In the genomic region with DNA sequence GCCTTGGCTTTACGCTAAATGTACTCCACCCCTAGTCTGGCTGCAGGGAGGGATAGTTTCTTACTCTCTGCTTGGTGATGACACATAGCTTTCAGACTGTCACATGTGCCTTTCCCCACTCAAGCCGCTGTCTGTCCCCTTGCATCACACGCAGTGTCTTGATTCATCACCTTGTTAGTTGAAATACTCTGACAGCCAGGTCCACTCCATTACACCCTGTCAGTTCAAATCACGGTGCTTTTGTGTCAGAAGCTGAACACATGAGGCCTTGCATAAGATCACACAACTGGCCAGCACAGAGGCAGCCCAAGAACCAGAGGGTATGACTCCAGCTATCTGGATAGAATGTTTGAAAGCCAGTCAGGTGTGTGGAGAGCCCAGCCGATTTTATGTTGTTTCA, we compare ENCODE assay signal across 20 mouse cellular contexts.
"Had no signal": no experiment of that assay in that cellular context is flagged by ENCODE, and none has a peak within 500 bp of the region (broad histone marks: within the 10 kb centered on the region; RNA-seq: fewer than 3 reads in every experiment).

No protein-coding gene starts in this region.

- H3K27me3 ChIP-seq: liver, embryonic 15.5 days; lung, embryonic 15.5 days; midbrain, embryonic 13.5 days; midbrain, embryonic 15.5 days; neural tube, embryonic 13.5 days; neural tube, embryonic 15.5 days; stomach, embryonic 15.5 days had no signal

- H3K9me3 ChIP-seq: liver, embryonic 15.5 days; lung, embryonic 15.5 days; megakaryocyte, embryonic 14.5 days; midbrain, embryonic 13.5 days; midbrain, embryonic 15.5 days; neural tube, embryonic 13.5 days; neural tube, embryonic 15.5 days; stomach, embryonic 15.5 days had no signal

- H3K36me3 ChIP-seq: liver, embryonic 15.5 days; lung, embryonic 15.5 days; midbrain, embryonic 13.5 days; midbrain, embryonic 15.5 days; neural tube, embryonic 13.5 days; neural tube, embryonic 15.5 days; stomach, embryonic 15.5 days had no signal

- H3K4me3 ChIP-seq: liver, embryonic 15.5 days; lung, embryonic 15.5 days; megakaryocyte, embryonic 14.5 days; midbrain, embryonic 13.5 days; midbrain, embryonic 15.5 days; neural tube, embryonic 13.5 days; neural tube, embryonic 15.5 days; stomach, embryonic 15.5 days had no signal

- H3K4me2 ChIP-seq: liver, embryonic 15.5 days; lung, embryonic 15.5 days; midbrain, embryonic 11.5 days; midbrain, embryonic 13.5 days; midbrain, embryonic 15.5 days; neural tube, embryonic 13.5 days; neural tube, embryonic 15.5 days; stomach, embryonic 15.5 days had no signal

- ATAC-seq: liver, postnatal 0 days; lung, postnatal 0 days; midbrain, embryonic 13.5 days; midbrain, embryonic 15.5 days had no signal

- H3K27ac ChIP-seq: liver, embryonic 15.5 days; lung, embryonic 15.5 days; macrophage; midbrain, embryonic 13.5 days; midbrain, embryonic 15.5 days; neural tube, embryonic 13.5 days; neural tube, embryonic 15.5 days; stomach, embryonic 15.5 days; stomach, postnatal 0 days had no signal

- H3K9ac ChIP-seq: liver, embryonic 15.5 days; liver, postnatal 0 days; lung, embryonic 15.5 days; midbrain, embryonic 13.5 days; midbrain, embryonic 15.5 days; neural tube, embryonic 13.5 days; neural tube, embryonic 15.5 days; stomach, embryonic 15.5 days had no signal

- DNase-seq: liver, postnatal 0 days; lung, adult 2 months; lung, postnatal 14 days; lung, postnatal 36 days; right cerebral cortex, postnatal 14 days; thymus, adult 2 months; thymus, postnatal 25 days; thymus, postnatal 4 days had no signal

- H3K4me1 ChIP-seq: liver, embryonic 15.5 days; lung, embryonic 15.5 days; midbrain, embryonic 15.5 days; neural tube, embryonic 15.5 days; stomach, embryonic 15.5 days had no signal
